Mouse (Mus musculus): Measurements from ENCODE around the gene Slc32a1.

DNA sequence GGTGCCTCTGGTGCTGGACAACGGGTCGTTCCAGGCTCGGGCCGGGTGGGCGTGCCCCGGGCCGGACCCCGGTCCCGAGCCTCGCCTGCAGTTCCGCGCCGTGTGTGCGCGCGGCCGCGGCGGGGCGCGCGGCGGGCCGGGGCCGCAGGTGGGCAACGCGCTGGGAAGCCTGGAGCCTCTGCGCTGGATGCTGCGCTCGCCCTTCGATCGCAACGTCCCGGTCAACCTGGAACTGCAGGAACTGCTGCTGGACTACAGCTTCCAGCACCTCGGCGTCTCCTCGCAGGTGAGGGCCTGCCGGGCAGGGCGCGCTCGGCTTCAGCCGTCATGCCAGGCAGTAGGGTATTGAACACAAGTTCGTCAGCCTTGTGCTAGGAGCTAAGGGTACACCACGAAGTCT, 14.7 kb downstream of the Slc32a1 start:
- 0 out of 2 replicates have a peak, but pooled peaks have one; percentile 9 for TF ChIP-seq CTCF (conservative IDR thresholded peaks at IDR 0.05; ENCODE audit: low read length)
- TF ChIP-seq POU5F1 (IDR thresholded peaks at IDR 0.05; ENCODE audit: borderline replicate concordance, low read length) = no peak
